ENCODE assay signal across 22 mouse cellular contexts in the genomic region with DNA sequence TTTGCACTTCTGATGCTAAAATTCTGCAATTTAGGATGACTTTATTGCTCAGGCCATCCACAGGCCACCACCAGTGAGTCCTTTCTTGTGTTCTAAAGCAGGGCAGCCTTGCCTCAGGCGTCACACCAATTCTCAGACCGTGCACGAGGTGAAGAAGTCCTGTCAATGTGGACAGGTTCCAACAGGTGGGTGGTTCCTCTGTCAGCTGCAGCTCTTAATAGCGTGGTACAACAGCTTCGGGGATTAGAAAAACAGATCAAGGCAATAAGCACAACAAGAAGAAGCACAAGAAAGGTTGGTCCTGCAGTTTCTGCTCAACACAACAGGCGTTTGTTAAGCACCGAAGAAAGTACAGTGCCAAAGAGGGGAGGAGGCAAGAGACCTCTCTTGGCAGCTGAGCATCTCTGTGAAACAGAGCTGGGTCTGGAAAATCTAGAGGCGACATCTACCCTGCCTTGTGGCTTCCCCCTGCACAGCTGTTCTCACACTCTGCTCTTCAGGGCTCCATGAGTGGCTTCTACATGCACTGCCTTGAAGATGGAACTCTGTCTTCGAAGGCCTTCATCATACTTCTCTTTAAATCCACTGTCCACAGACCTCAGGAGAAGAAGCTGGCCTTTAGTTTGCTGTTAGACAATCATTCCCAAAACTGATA. TPM values are rescaled to one million over a fixed set of nuclear protein-coding genes. Genes with fewer than 3 reads are reported as not detected.
DNase-seq lines count a peak whose midpoint lies in the region; ATAC-seq and TF ChIP-seq lines count a peak whose summit lies in the region.
"Had no signal": no experiment of that assay in that cellular context is flagged by ENCODE, and none has a peak within 500 bp of the region (broad histone marks: within the 10 kb centered on the region; RNA-seq: fewer than 3 reads in every experiment).

No protein-coding gene starts in this region.

- H3K9me3 ChIP-seq in forebrain, embryonic 11.5 days (ENCODE audit: control insufficient read depth, low read length): no peaks in the 10 kb centered on the region
- H3K9me3 ChIP-seq in forebrain, embryonic 15.5 days: no peaks in the 10 kb centered on the region
- H3K9me3 ChIP-seq in intestine, postnatal 0 days (ENCODE audit: control insufficient read depth): no peaks in the 10 kb centered on the region
- H3K9me3 ChIP-seq in intestine, embryonic 15.5 days: no peaks in the 10 kb centered on the region
- H3K9me3 ChIP-seq in limb, embryonic 13.5 days: no peaks in the 10 kb centered on the region
- no peaks in the 10 kb centered on the region for H3K9me3 ChIP-seq in hindbrain, postnatal 0 days (ENCODE audit: low read length)
- H3K9me3 ChIP-seq: forebrain, embryonic 13.5 days; midbrain, embryonic 10.5 days had no signal

- no peak for TF ChIP-seq CTCF in intestine, postnatal 0 days (IDR thresholded peaks at IDR 0.05; ENCODE audit: low read depth)
- no peak for TF ChIP-seq CTCF in C2C12 (IDR thresholded peaks at IDR 0.05; ENCODE audit: control insufficient read depth, insufficient read depth, insufficient read length)
- TF ChIP-seq CTCF in hindbrain, postnatal 0 days (IDR thresholded peaks at IDR 0.05; ENCODE audit: low read depth): no peak

- peak; percentile 33 for DNase-seq in forebrain, embryonic 11.5 days (ENCODE audit: low spot score)
- no peak for DNase-seq in urinary bladder, postnatal 4 days (ENCODE audit: low spot score in 2 of 2)
- DNase-seq in hindbrain, postnatal 0 days (ENCODE audit: low spot score): no peak
- DNase-seq: cerebellum, postnatal 36 days; kidney, adult 11 months; kidney, postnatal 36 days; lung, postnatal 4 days; thymus, adult 18-20 months had no signal

- H3K79me2 ChIP-seq in C2C12 (ENCODE audit: control insufficient read depth, insufficient read depth): no peaks in the 10 kb centered on the region

- no peaks in the 10 kb centered on the region for H3K36me3 ChIP-seq in forebrain, embryonic 11.5 days (ENCODE audit: control insufficient read depth, insufficient read depth, low read length)
- no peaks in the 10 kb centered on the region for H3K36me3 ChIP-seq in forebrain, embryonic 15.5 days
- H3K36me3 ChIP-seq in intestine, postnatal 0 days (ENCODE audit: control insufficient read depth, insufficient read depth): no peaks in the 10 kb centered on the region
- H3K36me3 ChIP-seq in intestine, embryonic 15.5 days: no peaks in the 10 kb centered on the region
- no peaks in the 10 kb centered on the region for H3K36me3 ChIP-seq in C2C12 (ENCODE audit: control insufficient read depth, insufficient read depth)
- no peaks in the 10 kb centered on the region for H3K36me3 ChIP-seq in limb, embryonic 13.5 days
- peaks cover 8% of the 10 kb centered on the region; the same call in 1 of the 2 replicates for H3K36me3 ChIP-seq in hindbrain, postnatal 0 days (ENCODE audit: insufficient read depth, low read length)

- no peak overlapping the region for H3K27ac ChIP-seq in forebrain, embryonic 11.5 days (ENCODE audit: low read depth, low read length)
- H3K27ac ChIP-seq in forebrain, embryonic 15.5 days (replicated peaks): no peak overlapping the region
- H3K27ac ChIP-seq in intestine, postnatal 0 days (ENCODE audit: low read depth, low read length): peak overlapping the region; percentile 91; the same call in 1 of the 2 replicates
- no peak overlapping the region for H3K27ac ChIP-seq in intestine, embryonic 15.5 days
- no peak overlapping the region for H3K27ac ChIP-seq in limb, embryonic 13.5 days
- H3K27ac ChIP-seq in hindbrain, postnatal 0 days: no peak overlapping the region
- H3K27ac ChIP-seq: forebrain, embryonic 13.5 days; midbrain, embryonic 10.5 days had no signal

- H3ac ChIP-seq in C2C12 (ENCODE audit: control insufficient read depth, insufficient read length, low read depth): no peak overlapping the region

- 86% methylated on average over 9 of the region's 9 CpGs for WGBS in forebrain, embryonic 11.5 days
- 88% methylated on average over 9 of the region's 9 CpGs for WGBS in forebrain, embryonic 15.5 days
- 81% methylated on average over 9 of the region's 9 CpGs for WGBS in intestine, postnatal 0 days
- 82% methylated on average over 9 of the region's 9 CpGs for WGBS in intestine, embryonic 15.5 days
- 64% methylated on average over 9 of the region's 9 CpGs for WGBS in limb, embryonic 13.5 days
- WGBS in hindbrain, postnatal 0 days: 88% methylated on average over 9 of the region's 9 CpGs

- H3K9ac ChIP-seq in forebrain, embryonic 11.5 days (ENCODE audit: low read length): no peak overlapping the region
- H3K9ac ChIP-seq in forebrain, embryonic 15.5 days (replicated peaks): no peak overlapping the region
- no peak overlapping the region for H3K9ac ChIP-seq in intestine, postnatal 0 days (ENCODE audit: low read depth, low read length)
- H3K9ac ChIP-seq in intestine, embryonic 15.5 days: no peak overlapping the region
- H3K9ac ChIP-seq in limb, embryonic 13.5 days: no peak overlapping the region
- H3K9ac ChIP-seq in hindbrain, postnatal 0 days (replicated peaks; ENCODE audit: low read length): no peak overlapping the region
- H3K9ac ChIP-seq: forebrain, embryonic 13.5 days; hindbrain, embryonic 14.5 days had no signal

- no peak overlapping the region for H3K4me2 ChIP-seq in forebrain, embryonic 11.5 days (ENCODE audit: low read depth, low read length, severe bottlenecking)
- H3K4me2 ChIP-seq in forebrain, embryonic 15.5 days (replicated peaks): no peak overlapping the region
- no peak overlapping the region for H3K4me2 ChIP-seq in intestine, postnatal 0 days (replicated peaks; ENCODE audit: low read depth)
- no peak overlapping the region for H3K4me2 ChIP-seq in intestine, embryonic 15.5 days (replicated peaks)
- H3K4me2 ChIP-seq in limb, embryonic 13.5 days (replicated peaks): no peak overlapping the region
- H3K4me2 ChIP-seq in hindbrain, postnatal 0 days (ENCODE audit: low read depth, low read length): no peak overlapping the region
- H3K4me2 ChIP-seq: forebrain, embryonic 13.5 days; hindbrain, embryonic 14.5 days had no signal

- H3K79me3 ChIP-seq in C2C12 (ENCODE audit: low read depth): no peaks in the 10 kb centered on the region

- H3K4me1 ChIP-seq in forebrain, embryonic 11.5 days (replicated peaks; ENCODE audit: control insufficient read depth, insufficient read depth, low read length): no peaks in the 10 kb centered on the region
- H3K4me1 ChIP-seq in forebrain, embryonic 15.5 days: no peaks in the 10 kb centered on the region
- H3K4me1 ChIP-seq in intestine, postnatal 0 days (replicated peaks; ENCODE audit: control insufficient read depth, insufficient read depth, low read length): peaks cover 9% of the 10 kb centered on the region; the same call in 1 of the 2 replicates
- peaks cover 6% of the 10 kb centered on the region for H3K4me1 ChIP-seq in intestine, embryonic 15.5 days (replicated peaks)
- H3K4me1 ChIP-seq in limb, embryonic 13.5 days: peaks cover 6% of the 10 kb centered on the region; the same call in 1 of the 2 replicates
- no peaks in the 10 kb centered on the region for H3K4me1 ChIP-seq in hindbrain, postnatal 0 days (ENCODE audit: insufficient read depth, low read length)
- H3K4me1 ChIP-seq: forebrain, embryonic 13.5 days had no signal

- no peaks in the 10 kb centered on the region for H3K27me3 ChIP-seq in forebrain, embryonic 11.5 days (ENCODE audit: control insufficient read depth, insufficient read depth, low read length)
- H3K27me3 ChIP-seq in forebrain, embryonic 15.5 days: no peaks in the 10 kb centered on the region
- no peaks in the 10 kb centered on the region for H3K27me3 ChIP-seq in intestine, postnatal 0 days (replicated peaks; ENCODE audit: control insufficient read depth, insufficient read depth, low read length)
- H3K27me3 ChIP-seq in intestine, embryonic 15.5 days (replicated peaks): no peaks in the 10 kb centered on the region
- H3K27me3 ChIP-seq in C2C12 (ENCODE audit: control insufficient read depth, insufficient read depth, insufficient read length): no peaks in the 10 kb centered on the region
- H3K27me3 ChIP-seq in limb, embryonic 13.5 days: no peaks in the 10 kb centered on the region
- H3K27me3 ChIP-seq in hindbrain, postnatal 0 days (ENCODE audit: insufficient read depth, low read length): no peaks in the 10 kb centered on the region
- H3K27me3 ChIP-seq: forebrain, embryonic 13.5 days had no signal

- H3K4me3 ChIP-seq in forebrain, embryonic 11.5 days (ENCODE audit: low read depth, low read length): no peak overlapping the region
- H3K4me3 ChIP-seq in forebrain, embryonic 15.5 days: no peak overlapping the region
- no peak overlapping the region for H3K4me3 ChIP-seq in intestine, postnatal 0 days (ENCODE audit: low read depth, low read length)
- no peak overlapping the region for H3K4me3 ChIP-seq in intestine, embryonic 15.5 days (replicated peaks)
- H3K4me3 ChIP-seq in C2C12 (ENCODE audit: insufficient read depth, poor library complexity, severe bottlenecking): no peak overlapping the region
- no peak overlapping the region for H3K4me3 ChIP-seq in limb, embryonic 13.5 days
- H3K4me3 ChIP-seq in hindbrain, postnatal 0 days (ENCODE audit: low read length): no peak overlapping the region
- H3K4me3 ChIP-seq: forebrain, embryonic 13.5 days; midbrain, embryonic 10.5 days had no signal

- no peak for ATAC-seq in forebrain, embryonic 11.5 days (replicated peaks; ENCODE audit: low FRiP score)
- ATAC-seq in forebrain, embryonic 15.5 days (replicated peaks): no peak
- no peak for ATAC-seq in intestine, postnatal 0 days
- no peak for ATAC-seq in intestine, embryonic 15.5 days
- ATAC-seq in limb, embryonic 13.5 days (ENCODE audit: low FRiP score, low read depth): peak; percentile 63; the same call in 1 of the 2 replicates
- no peak for ATAC-seq in hindbrain, postnatal 0 days
- ATAC-seq: forebrain, embryonic 13.5 days had no signal

RNA-seq across cellular contexts. Expression of gene Zfp422, which starts 7.9 kb away (rescaled TPM):
- polyA plus RNA-seq in forebrain, embryonic 11.5 days (2014; fragmentation: Nextera tagmentation; extraction: Ambion mirVana): 351 and 359 TPM in 2 replicates
- polyA plus RNA-seq in forebrain, embryonic 15.5 days (2015; fragmentation: Nextera tagmentation; extraction: Ambion mirVana): 218 and 222 TPM in 2 replicates
- polyA plus RNA-seq in intestine, postnatal 0 days (2015; fragmentation: Nextera tagmentation; extraction: Ambion mirVana): 41.8 and 43.3 TPM in 2 replicates
- 111 and 126 TPM in 2 replicates for polyA plus RNA-seq in intestine, embryonic 15.5 days (2015; fragmentation: Nextera tagmentation; extraction: Ambion mirVana)
- polyA plus RNA-seq in C2C12 (2012; fragmentation: generic; extraction: Trizol): 7.5 TPM
- 222 and 228 TPM in 2 replicates for polyA plus RNA-seq in limb, embryonic 13.5 days (2015; fragmentation: Nextera tagmentation; extraction: Ambion mirVana)
- total RNA-seq in hindbrain, postnatal 0 days (2014; rRNA removed): 50.8 and 52.0 TPM in 2 replicates
- 97.1 and 101 TPM in 2 replicates for polyA plus RNA-seq in hindbrain, postnatal 0 days (2015; fragmentation: Nextera tagmentation; extraction: Ambion mirVana)
- total RNA-seq: MEL had no signal

RNA-seq across cellular contexts. Expression of gene Depp1, which starts 13.7 kb away (rescaled TPM):
- polyA plus RNA-seq in forebrain, embryonic 11.5 days (2014; fragmentation: Nextera tagmentation; extraction: Ambion mirVana): 3.9 and 5.0 TPM in 2 replicates
- polyA plus RNA-seq in forebrain, embryonic 15.5 days (2015; fragmentation: Nextera tagmentation; extraction: Ambion mirVana): 7.2 and 8.1 TPM in 2 replicates
- polyA plus RNA-seq in intestine, postnatal 0 days (2015; fragmentation: Nextera tagmentation; extraction: Ambion mirVana): 11.2 and 13.0 TPM in 2 replicates
- polyA plus RNA-seq in intestine, embryonic 15.5 days (2015; fragmentation: Nextera tagmentation; extraction: Ambion mirVana): 25.6 and 28.0 TPM in 2 replicates
- 0.46 TPM for polyA plus RNA-seq in C2C12 (2012; fragmentation: generic; extraction: Trizol)
- polyA plus RNA-seq in limb, embryonic 13.5 days (2015; fragmentation: Nextera tagmentation; extraction: Ambion mirVana): 18.8 and 22.8 TPM in 2 replicates
- total RNA-seq in hindbrain, postnatal 0 days (2014; rRNA removed): 6.8 and 27.5 TPM in 2 replicates
- polyA plus RNA-seq in hindbrain, postnatal 0 days (2015; fragmentation: Nextera tagmentation; extraction: Ambion mirVana): 4.2 and 4.8 TPM in 2 replicates
- total RNA-seq: granulocyte monocyte progenitor cell, adult 5-6 weeks; MEL; neutrophil, adult 5-6 weeks had no signal

RNA-seq across cellular contexts. Expression of gene Rassf4, which starts 37.0 kb away (rescaled TPM):
- 20.7 and 22.7 TPM in 2 replicates for polyA plus RNA-seq in forebrain, embryonic 11.5 days (2014; fragmentation: Nextera tagmentation; extraction: Ambion mirVana)
- polyA plus RNA-seq in forebrain, embryonic 15.5 days (2015; fragmentation: Nextera tagmentation; extraction: Ambion mirVana): 9.9 and 10.2 TPM in 2 replicates
- 6.4 and 6.7 TPM in 2 replicates for polyA plus RNA-seq in intestine, postnatal 0 days (2015; fragmentation: Nextera tagmentation; extraction: Ambion mirVana)
- 9.9 and 11.3 TPM in 2 replicates for polyA plus RNA-seq in intestine, embryonic 15.5 days (2015; fragmentation: Nextera tagmentation; extraction: Ambion mirVana)
- 0.21 TPM for polyA plus RNA-seq in C2C12 (2012; fragmentation: generic; extraction: Trizol)
- polyA plus RNA-seq in limb, embryonic 13.5 days (2015; fragmentation: Nextera tagmentation; extraction: Ambion mirVana): 10.6 and 10.7 TPM in 2 replicates
- total RNA-seq in hindbrain, postnatal 0 days (2014; rRNA removed): 18.2 and 37.1 TPM in 2 replicates
- 29.4 and 32.1 TPM in 2 replicates for polyA plus RNA-seq in hindbrain, postnatal 0 days (2015; fragmentation: Nextera tagmentation; extraction: Ambion mirVana)

RNA-seq across cellular contexts. Expression of gene Olfr215, which starts 52.7 kb away (rescaled TPM):
- polyA plus RNA-seq in forebrain, embryonic 11.5 days (2014; fragmentation: Nextera tagmentation; extraction: Ambion mirVana): not detected in 2 replicates
- polyA plus RNA-seq in forebrain, embryonic 15.5 days (2015; fragmentation: Nextera tagmentation; extraction: Ambion mirVana): not detected in 2 replicates
- not detected in 2 replicates for polyA plus RNA-seq in intestine, postnatal 0 days (2015; fragmentation: Nextera tagmentation; extraction: Ambion mirVana)
- not detected in 2 replicates for polyA plus RNA-seq in intestine, embryonic 15.5 days (2015; fragmentation: Nextera tagmentation; extraction: Ambion mirVana)
- polyA plus RNA-seq in C2C12 (2012; fragmentation: generic; extraction: Trizol): 0.01 TPM
- polyA plus RNA-seq in limb, embryonic 13.5 days (2015; fragmentation: Nextera tagmentation; extraction: Ambion mirVana): not detected in 2 replicates
- not detected in 2 replicates for total RNA-seq in hindbrain, postnatal 0 days (2014; rRNA removed)
- polyA plus RNA-seq in hindbrain, postnatal 0 days (2015; fragmentation: Nextera tagmentation; extraction: Ambion mirVana): not detected in 2 replicates
- total RNA-seq: adrenal gland, adult 18-20 months; granulocyte monocyte progenitor cell, adult 5-6 weeks; layer of hippocampus, postnatal 10 days; MEL; neutrophil, adult 5-6 weeks had no signal
- polyA plus RNA-seq: forebrain, embryonic 13.5 days; hindbrain, embryonic 14.5 days; midbrain, embryonic 10.5 days; urinary bladder, adult 2 months had no signal
